Mouse (Mus musculus): ENCODE results near the gene Hydin. TPM values are rescaled to one million over a fixed set of nuclear protein-coding genes. Genes with fewer than 3 reads are reported as not detected.
A peak's percentile ranks its signal among the peaks of the same experiment; 100 is the strongest.

The Hydin gene
- total RNA-seq, 2 experiments from 2014 or later: 0.14 to 0.17 TPM

DNA sequence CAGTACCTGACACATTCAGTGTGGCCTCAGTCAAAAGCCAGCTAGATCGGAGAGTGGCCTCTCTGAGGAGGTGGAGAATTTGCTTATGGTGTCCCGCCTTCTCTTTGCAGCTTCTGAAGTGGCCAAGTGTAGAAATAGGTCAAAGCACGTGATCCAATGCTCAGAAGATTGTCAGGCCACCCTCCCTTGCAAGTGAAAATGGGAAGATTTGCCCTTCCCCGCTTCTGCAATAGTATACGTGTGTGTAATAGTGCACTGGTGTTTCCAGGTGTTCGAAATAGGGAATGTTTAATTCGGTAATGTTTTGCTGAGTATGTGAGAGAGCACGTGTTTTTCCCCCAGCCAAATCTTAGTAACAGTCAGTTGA lies 352.4 kb downstream of the Hydin start:
- no peak for DNase-seq
- intact Hi-C loops (cut with DNase I): loop anchor here (2.0 kb wide), 1 partner anchor 402 kb away; no protein-coding TSS in a partner anchor

DNA sequence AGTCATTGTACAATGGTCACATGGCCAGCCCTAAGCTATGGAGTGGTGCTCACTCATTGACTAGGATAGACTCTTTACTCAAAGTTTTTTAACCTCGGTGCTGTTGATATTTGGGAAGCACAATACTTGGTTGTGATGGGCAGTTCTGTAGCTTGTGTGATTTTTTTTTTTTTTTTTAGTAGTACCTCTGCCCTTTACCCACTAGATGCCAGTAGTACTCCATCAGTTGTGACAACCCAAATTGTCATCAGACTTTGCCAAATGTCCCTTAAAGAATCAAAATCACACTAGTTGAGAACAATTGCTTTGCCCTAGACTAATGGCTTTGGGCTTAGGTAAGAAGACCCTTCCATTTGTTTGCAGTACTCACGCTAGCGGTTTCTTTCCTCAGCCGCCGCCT lies 353.1 kb downstream of the Hydin start:
- no peak for DNase-seq
- intact Hi-C loops (cut with DNase I): loop anchor here (2.0 kb wide), 1 partner anchor 403 kb away; no protein-coding TSS in a partner anchor

DNA sequence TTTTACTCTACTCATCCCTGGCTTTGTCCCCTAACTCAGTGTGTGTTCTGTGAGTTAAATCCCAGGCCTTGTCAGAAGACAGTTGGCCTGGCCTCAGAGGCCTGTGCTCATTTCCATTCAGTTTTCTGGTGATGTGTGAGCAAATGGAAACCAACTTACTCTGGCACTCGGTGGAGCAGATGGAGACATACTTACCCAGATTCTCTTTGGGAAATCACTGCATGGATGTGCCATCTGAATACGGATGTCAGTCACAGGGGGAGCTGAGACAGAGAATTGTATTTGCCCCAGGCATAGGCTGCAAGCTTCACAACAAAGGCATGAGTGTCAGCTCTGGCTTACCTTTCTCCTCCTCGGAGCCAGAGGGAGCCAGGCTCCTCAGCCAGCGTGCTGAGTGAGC lies 359.7 kb downstream of the Hydin start:
- intact Hi-C loops (cut with DNase I): no loop called here
- DNase-seq: no peak

DNA sequence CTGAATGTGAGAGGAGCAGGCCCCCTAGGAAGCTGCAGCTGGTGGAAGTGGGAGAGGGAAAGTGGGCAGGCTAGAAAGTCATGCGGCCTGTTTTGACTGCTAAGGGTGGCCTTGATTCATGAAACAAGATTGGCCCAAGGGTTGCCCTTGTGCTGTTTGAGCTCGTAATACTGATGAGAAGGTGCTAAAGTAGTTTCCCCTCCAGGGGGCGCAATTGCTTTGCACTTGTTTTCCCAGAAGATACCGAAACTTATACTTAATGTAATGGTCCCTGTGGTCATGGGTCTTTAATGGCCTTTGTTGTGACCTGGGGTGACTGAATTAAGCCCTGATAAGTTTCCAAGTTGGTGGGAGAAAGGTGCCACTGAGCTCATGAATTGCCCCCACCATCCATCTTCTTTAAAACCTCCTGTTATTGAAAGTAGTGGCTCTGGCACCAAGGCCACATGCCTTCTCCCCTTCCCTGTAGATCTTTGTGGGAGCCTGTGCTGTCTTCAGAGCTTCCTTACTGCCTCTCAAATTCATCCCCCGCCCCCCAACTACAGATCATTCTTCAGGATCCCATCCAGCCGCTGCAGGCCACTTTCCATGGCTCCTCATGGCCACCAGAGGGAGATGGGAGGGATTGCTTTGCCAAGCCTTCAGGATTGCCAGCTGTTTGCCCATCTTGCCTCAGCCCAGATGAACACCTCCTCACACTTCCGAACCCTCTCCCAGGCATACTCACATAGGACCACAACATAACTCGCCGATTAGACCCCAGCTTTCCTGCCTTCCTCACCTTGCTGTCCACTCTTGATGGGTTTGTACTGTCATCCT lies 362.7 kb downstream of the Hydin start:
- intact Hi-C loops (cut with DNase I): no loop called here
- peak; percentile 38 to 52 for DNase-seq

DNA sequence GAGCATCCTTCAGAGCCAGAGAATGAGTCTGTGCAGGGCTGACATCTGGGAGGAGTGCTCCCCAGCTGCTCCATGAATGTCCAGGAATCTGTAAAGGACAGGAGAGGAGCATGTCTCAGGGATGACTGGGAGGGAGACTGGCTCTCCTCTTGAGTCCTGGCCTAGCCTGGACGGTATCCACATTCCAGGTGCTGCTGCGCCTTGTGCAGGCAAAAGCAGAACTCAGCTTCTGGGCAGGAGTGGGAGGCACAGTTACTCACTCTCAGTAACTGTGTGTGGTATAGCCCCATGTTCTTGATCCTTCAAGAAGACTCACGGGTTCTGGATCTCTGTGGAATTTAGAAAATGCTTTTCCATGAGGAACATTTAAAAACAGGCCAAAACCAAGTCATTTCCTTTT lies 363.3 kb downstream of the Hydin start:
- no peak for DNase-seq
- intact Hi-C loops (cut with DNase I): no loop called here

DNA sequence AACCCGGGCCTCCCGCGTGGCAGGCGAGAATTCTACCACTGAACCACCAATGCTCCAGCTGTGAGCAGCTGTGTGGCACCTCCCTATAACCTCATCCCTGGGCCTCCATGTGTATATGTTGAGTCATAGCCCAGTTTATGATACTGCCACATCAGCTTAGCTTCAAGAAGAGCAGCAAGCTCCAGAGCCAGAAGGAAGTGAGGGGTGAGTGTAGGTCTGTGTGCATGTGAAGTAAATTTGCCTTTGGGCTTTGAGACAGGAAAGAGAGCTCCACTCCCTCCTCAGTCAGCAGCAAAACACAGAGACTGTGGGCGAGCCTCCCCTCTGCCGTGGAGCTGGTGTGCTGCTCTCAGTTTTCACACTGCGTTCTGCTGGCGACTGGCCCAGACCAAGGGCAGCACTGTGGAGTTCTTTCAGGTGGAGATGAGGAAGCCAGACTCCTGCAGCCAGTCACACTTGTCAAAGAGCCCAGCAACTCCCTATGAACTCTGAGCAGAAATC lies 363.8 kb downstream of the Hydin start:
- intact Hi-C loops (cut with DNase I): no loop called here
- DNase-seq: peak; percentile 62 to 63

DNA sequence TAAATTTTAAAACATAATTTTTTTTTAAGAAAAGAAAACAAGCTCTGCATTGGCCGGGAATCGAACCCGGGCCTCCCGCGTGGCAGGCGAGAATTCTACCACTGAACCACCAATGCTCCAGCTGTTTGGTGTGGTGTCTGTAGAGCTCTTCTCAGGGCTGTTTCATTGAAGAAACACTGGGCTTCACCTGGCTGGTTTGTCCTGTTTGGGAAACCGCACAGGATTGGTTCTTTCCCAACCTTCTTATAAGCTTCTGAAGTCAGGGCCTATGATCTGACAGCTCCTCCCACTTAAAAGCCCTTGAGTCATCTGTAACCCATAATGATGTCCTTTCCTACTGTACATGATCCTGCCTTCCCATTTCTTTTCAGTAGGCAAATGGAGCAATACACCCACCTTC lies 364.4 kb downstream of the Hydin start:
- intact Hi-C loops (cut with DNase I): no loop called here
- peak in 1 of 2 experiments; percentile 30 for DNase-seq

DNA sequence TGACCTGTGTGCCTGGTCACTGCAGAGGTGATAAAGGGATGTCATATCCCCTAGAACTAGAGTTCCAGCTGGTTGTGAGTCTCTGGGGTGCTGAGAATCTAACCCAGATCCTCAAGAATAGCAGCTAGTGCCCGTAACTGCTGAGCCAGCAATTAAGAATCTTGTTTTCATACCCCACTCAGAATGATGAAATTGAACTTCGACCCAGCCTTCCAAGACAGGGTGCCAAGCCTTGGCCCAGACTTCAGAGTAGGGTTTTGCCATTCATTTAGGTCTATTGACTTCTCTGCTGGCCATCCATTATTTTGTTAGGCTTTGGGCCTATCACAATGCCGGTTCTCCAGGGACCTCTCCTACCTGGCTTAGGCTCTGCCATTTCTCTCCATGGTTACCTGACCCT lies 367.0 kb downstream of the Hydin start:
- intact Hi-C loops (cut with DNase I): no loop called here
- no peak for DNase-seq

DNA sequence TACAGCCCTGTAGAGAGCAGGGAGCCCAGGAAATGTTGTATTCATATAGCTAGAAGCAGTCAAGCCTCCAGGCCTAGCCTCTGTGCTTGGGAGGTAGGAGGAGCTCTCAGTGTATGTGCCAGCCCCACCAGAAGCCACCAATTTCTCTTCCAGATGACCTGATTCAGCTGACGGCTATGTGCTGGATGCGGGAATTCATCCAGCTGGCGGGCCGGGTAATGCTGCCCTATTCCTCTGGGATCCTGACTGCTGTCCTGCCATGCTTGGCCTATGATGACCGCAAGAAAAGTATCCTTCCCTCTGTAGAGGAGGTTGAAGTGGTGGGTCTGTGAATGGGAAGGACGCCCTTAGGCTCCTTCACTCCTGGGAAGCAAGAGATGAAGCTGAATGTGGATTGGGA lies 369.4 kb downstream of the Hydin start:
- intact Hi-C loops (cut with DNase I): no loop called here
- DNase-seq: no peak

DNA sequence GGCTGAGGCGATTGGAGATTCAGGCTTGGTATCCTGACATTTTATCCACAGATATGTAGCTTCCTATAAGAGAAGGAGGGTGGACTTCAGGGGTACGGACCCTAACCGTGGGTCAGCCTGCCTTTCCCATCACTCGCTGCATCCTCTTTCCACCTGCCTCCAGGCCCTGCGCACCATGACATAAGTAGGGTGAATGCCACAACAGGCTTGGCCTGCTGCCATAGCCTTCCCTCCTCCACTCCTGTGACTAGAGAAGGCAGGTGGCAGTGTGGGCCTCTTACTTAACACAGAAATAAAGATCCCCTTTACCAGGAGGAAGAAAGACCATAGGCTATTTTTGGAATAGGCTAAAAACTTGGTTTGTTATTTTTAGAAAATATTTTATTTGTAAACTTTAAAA lies 375.6 kb downstream of the Hydin start:
- intact Hi-C loops (cut with DNase I): loop anchor here (10.0 kb wide), 1 partner anchor 192 kb away; no protein-coding TSS in a partner anchor
- DNase-seq: no peak

DNA sequence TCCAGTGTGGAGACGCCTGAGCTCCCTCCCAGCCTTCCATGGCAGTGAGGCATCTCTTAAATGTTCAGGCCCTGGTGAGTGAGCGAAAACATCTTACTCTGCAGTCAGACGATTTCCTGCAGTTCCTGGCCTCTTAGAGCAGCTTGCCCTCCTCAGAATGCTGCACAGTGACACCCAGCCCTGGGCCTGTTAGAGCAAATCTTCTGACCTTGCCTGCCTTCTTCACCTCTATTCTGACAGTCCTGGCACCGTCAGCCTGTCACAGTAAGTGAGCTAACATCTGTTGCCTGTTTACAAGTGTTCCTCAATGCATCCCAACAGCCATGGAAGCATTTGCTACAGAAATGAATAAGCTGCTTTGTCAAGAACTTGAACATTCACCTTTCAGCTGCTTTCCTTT lies 376.4 kb downstream of the Hydin start:
- intact Hi-C loops (cut with DNase I): loop anchor here (10.0 kb wide), 1 partner anchor 192 kb away; no protein-coding TSS in a partner anchor
- DNase-seq: no peak

DNA sequence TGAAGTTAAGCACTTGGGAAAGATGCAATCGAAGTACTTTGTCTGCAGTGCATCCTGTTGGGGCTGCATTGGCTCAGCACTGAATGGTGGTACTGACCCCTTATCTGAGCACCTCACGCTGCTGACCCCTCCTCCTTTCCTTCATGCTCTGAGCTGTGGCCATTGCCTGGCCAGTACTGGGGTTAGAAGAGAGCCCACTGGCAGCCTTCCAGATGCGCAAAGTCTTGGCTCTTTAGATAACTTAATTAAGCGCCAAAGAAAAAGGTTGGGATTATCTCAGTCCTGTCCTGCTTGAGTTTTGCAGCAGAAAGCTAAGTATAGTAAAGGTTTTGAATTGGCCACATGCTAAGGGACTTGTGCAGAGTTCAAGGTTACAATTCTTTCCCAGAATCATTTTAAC lies 377.6 kb downstream of the Hydin start:
- DNase-seq: no peak
- intact Hi-C loops (cut with DNase I): loop anchor here (10.0 kb wide), 1 partner anchor 190 kb away; no protein-coding TSS in a partner anchor

DNA sequence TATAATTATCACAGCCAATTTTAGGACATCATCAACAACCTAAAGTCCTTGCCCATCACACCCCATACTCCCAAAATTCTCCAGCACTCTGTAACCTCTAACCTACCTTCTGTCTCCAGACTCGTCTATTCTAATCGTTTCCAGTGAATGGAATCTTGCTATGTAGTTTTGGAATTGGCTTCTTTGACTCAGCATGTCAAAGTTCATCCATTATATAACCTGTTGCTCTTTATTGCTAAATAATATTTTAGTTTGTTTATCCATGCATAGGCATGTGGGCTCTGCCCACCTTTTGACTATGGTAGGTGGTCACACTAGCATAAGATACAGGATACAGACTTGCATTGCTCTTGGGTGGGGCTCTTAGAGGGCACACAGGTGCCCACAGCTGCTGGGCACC lies 378.1 kb downstream of the Hydin start:
- intact Hi-C loops (cut with DNase I): loop anchor here (5.0 to 10.0 kb wide), 2 partner anchors 42 to 190 kb away; no protein-coding TSS in a partner anchor
- DNase-seq: no peak

DNA sequence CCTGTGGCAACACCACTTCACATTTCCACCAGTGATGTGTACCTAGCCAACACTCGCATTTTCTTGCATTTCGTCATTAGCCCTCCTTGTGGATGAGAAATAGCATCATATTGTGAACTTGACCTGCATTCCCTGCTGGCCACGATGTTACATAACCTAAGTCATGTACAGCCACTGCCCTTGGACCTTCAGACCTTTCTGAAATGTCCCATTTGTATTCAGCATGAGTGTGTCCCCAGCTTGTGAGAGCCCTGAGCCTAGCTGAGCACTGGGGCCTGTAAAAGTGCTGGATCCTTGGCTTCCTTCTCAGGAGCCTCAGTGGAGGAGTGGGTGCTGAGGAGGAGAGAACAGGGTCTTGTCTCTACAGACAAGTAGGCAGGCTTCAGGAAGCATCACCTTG lies 378.6 kb downstream of the Hydin start:
- no peak for DNase-seq
- intact Hi-C loops (cut with DNase I): loop anchor here (5.0 to 10.0 kb wide), 2 partner anchors 42 to 189 kb away; no protein-coding TSS in a partner anchor

DNA sequence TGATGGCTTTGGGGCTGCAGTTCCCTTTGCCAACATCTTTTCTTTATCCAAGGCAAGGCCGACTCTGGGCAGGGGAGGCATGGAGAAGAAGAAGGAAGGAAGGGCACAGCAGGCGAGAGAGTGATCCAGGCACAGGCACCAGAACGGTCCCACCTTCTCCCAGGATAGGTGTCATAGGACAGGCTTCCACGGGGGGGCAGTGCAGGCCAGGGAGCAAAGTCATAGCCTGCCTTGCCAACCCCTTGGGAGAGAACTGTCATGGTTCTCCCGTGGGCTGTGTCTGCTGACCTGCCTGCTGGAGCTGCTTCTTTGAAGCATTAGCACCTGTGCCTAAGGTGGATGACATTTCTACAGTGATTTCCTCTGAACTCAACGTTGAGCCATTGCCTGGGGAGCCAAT lies 379.3 kb downstream of the Hydin start:
- DNase-seq: peak; percentile 80 to 83

DNA sequence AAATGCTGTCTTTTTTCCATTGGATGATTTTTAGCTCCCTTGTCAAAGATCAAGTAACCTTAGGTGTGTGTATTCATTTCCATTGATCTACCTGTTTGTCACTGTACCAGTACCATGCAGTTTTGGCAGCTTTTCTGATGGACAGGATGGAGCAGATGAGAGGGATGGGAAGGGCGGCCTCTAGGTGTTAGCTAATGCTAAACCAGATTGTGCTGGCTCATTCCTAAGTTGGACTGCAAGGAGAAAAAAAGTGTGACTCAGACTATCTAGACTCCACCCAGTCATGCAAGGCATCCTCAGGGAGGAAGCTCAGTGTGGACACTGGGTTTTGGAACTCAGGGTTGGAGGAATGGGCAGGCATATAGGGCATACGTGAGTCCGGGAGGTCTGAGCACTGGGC lies 381.8 kb downstream of the Hydin start:
- intact Hi-C loops (cut with DNase I): loop anchor here (5.0 to 10.0 kb wide), 2 partner anchors 39 to 186 kb away; no protein-coding TSS in a partner anchor
- DNase-seq: no peak

More for the DNA sequence above, 379.3 kb downstream of the Hydin start:
- intact Hi-C loops (cut with DNase I): loop anchor here (1.0 to 10.0 kb wide), 3 partner anchors 41 to 189 kb away; no protein-coding TSS in a partner anchor

DNA sequence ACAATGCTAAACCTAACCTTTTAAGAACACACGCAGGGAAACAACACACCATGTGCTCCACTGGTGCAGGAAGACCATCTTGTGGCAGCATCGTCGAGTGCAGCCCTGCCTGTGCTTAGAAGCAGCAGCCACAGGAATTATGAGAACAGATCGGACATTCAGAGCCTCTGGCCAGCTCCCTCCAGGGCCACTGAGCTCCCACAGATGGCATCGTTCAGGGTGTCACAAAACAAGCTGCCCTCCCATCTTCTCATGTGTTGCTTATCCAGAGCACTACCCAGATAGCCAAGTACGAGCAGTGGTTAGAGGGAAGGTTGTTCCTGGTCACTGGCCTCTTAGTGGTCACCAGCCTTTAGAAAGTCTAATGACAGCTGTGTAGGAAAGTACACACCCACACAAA lies 382.5 kb downstream of the Hydin start:
- intact Hi-C loops (cut with DNase I): loop anchor here (5.0 to 10.0 kb wide), 2 partner anchors 38 to 186 kb away; no protein-coding TSS in a partner anchor
- no peak for DNase-seq

DNA sequence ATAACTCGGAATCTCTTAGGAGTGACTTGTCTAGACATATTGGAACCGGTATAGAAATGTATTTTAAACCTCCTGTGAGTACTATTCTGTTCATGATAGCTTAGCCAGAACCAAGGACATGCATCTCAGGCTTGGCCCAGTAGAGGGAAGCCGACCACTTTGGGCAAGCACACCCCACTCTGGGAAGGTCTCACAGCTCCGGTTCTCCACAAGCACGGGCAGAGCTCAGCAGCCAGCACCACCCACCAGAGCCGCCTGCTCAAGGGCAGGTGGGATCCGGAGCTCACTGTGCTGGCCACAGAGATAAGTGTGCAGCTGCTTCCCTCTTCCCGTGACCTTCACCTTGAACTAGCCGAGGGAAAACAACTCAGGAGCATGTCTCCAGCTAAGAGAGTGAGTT lies 384.1 kb downstream of the Hydin start:
- intact Hi-C loops (cut with DNase I): no loop called here
- no peak for DNase-seq

DNA sequence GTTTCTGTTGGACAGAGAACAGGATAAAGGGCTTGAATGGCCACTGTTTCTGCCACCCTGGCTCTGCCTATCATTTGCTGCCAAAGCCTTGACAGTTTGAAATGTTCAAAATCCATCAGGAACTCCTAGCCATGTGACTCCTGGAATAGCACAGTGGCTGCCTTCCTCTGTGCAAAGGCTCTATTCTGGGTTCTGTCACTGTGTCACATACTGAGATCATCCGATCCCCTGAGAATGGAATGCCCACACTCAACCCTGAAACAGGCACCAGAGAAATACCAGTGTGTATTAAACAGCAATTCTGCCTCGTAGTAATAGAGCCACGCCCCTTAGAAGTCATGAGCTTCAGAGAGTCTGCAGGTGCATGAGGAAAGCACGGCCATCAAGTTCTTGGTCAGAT lies 385.1 kb downstream of the Hydin start:
- intact Hi-C loops (cut with DNase I): no loop called here
- DNase-seq: no peak

DNA sequence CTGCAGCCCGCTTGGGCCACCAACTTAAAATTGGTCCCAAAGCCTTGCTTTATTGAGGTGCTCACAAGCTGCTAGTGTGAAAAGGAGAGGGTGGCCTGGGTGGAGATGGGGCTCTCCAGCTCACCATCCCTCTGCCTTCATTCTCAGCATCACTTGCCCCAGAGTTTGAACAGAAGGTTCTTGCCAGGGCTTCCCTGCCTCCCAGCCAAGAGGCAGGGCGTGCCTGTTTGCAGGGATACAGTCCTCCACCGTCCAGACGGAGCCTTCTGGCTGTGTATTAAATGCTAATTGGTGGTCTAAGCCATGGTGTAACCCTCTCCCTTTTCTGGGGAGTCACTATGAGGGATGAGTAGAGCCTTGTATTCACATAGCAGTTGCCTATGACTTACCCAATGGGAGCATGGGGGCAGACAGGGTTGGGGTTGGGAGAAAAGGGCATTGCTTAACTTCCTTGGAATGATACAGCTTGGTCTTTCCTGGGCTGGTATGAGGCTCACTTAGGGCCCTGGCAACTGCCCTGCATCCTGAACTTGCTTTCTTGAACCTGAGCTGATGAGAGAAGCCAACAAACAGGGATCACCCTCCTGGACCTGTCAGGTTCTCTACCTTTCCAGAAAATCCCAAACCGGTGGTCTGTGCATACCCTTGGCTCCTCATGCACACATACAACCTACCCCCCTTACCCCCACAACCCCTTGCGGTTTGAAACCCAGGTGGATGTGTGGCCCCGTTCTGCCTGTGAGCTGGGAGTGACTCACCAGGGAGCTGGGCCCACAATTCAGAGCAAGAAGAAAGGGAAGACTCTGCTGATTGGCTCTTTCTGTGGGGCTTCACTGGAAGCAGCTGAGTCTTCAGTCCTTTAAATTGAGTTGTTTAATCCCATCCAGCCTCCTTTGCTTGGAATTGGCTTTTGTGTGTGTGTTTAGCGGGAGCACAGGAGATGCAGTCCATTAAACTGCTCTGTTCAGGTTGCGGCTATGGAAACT lies 387.6 kb downstream of the Hydin start:
- intact Hi-C loops (cut with DNase I): no loop called here

DNA sequence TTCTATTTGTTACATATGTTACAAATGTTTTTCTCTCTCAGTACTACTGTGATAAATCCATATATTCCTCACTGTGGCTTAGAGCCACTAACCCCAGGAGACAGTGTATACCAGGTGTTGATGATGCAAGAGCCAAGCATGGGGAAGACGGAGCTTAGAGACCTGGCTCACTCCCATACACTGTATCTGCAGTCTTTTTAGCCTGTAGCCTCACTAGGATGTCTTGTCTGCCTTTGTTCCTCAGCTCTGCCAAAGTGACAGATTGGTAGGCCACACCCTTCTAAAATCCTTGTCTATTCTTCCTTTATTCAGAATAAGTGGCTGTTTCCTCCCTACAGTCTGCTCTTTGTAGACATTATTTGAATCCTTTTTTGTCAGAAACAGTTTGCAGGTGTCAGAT lies 389.1 kb downstream of the Hydin start:
- DNase-seq: no peak
- intact Hi-C loops (cut with DNase I): no loop called here

More for the DNA sequence above, 387.6 kb downstream of the Hydin start:
- DNase-seq: no peak
